Mouse (Mus musculus): ENCODE results near the gene Nxf2.
"Not testable (repeated sequence)": the region's sequence is repeated elsewhere in the genome, so short reads cannot be mapped to it uniquely, and the experiment has no call there.

Nxf2 gene

GRCm38 (mm10) chrX:134964546-134964945 is at the start of gene Nxf2:
TSS of gene Nxf2 (minus strand) at chrX:134964754.
- DNase-seq: no peak

GRCm38 (mm10) chrX:135011381-135011780 is 46.8 kb upstream of the Nxf2 start:
- no peak for DNase-seq

- no peak for DNase-seq
Observed at GRCm38 (mm10) chrX:135009471-135009815, 44.9 kb upstream of the Nxf2 start.

GRCm38 (mm10) chrX:135008720-135009470 is 44.3 kb upstream of the Nxf2 start, which contains the start of gene Zmat1:
TSS of gene Zmat1 (minus strand) at chrX:135009209.
- DNase-seq: peak; percentile 88 to 93

GRCm38 (mm10) chrX:135008021-135008420 is 43.5 kb upstream of the Nxf2 start:
- no peak for DNase-seq

GRCm38 (mm10) chrX:134963305-134964094 is 1.1 kb downstream of the Nxf2 start:
- DNase-seq: peak; percentile 66 to 79

- DNase-seq: peak; percentile 56 to 64
Observed at GRCm38 (mm10) chrX:134930361-134930760, 34.2 kb downstream of the Nxf2 start.

GRCm38 (mm10) chrX:134929927-134930326 is 34.6 kb downstream of the Nxf2 start:
- DNase-seq: no peak

- peak; percentile 14 to 30 for DNase-seq
Observed at GRCm38 (mm10) chrX:134925058-134925457, 39.5 kb downstream of the Nxf2 start.

- no peak for DNase-seq
Observed at GRCm38 (mm10) chrX:134923675-134924424, 40.7 kb downstream of the Nxf2 start.

- no peak for DNase-seq
Observed at GRCm38 (mm10) chrX:134919220-134919619, 45.3 kb downstream of the Nxf2 start.

GRCm38 (mm10) chrX:134915745-134916144 is 48.8 kb downstream of the Nxf2 start:
- no peak for DNase-seq

GRCm38 (mm10) chrX:134915315-134915714 is 49.2 kb downstream of the Nxf2 start:
- DNase-seq: not testable (repeated sequence)

GRCm38 (mm10) chrX:134914851-134915250 is 49.7 kb downstream of the Nxf2 start:
- no peak for DNase-seq

- DNase-seq: peak; percentile 9 to 33
Observed at GRCm38 (mm10) chrX:134913234-134913936, 51.2 kb downstream of the Nxf2 start.

- DNase-seq: no peak
Observed at GRCm38 (mm10) chrX:134912805-134913204, 51.7 kb downstream of the Nxf2 start.

GRCm38 (mm10) chrX:134910345-134910744 is 54.2 kb downstream of the Nxf2 start:
- DNase-seq: no peak

Measured in kidney, postnatal 4 days (tissue).